Mouse (Mus musculus): ENCODE data around the gene Lsm14b.

DNA sequence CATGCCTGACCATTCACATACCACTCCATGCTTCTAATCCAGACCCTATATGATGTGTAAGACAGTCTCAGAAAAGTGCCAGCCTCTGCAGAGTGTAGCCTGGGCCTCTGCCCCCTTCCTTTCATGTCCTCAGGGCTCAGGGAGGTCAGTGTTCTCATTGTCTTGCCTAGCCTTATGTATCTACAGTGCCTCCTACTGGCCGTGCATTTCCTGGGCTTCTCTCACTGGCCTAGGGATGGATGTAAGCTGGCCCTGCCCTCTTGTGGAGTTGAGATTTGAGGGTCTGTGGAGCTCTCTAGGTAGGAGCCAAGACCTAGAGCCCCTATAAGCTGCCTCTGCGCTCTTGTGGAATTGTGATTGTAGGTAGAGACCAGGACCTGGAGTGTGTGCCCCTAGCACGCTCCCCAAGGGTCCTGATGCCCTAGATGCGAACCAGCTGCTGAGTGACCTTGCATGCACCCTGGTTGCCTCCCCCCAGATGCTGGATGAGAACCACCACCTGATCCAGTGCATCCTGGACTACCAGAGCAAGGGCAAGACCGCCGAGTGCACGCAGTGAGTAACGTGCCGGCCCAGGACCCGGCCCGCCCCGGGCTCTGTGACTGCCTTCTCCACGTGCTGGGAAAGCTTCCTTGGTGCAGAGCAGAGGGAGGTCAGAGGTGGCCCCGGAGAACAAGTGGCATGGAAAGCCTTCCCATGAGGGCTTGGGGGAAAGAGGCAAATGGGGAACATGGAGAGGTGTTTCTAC lies 27.4 kb downstream of the Lsm14b start:
- TF ChIP-seq CTCF (IDR thresholded peaks at IDR 0.05; ENCODE audit: borderline replicate concordance, control insufficient read depth, extremely low read depth, insufficient read depth, low read length, poor library complexity) (no peak), POLR2A (IDR thresholded peaks at IDR 0.05; ENCODE audit: control insufficient read depth, extremely low read depth, insufficient read depth, low read length, poor library complexity) (no peak)
